Mouse (Mus musculus) lung, adult 2 months (tissue): ENCODE measurements around the gene Fam149b. TPM values are rescaled to one million over a fixed set of nuclear protein-coding genes. Genes with fewer than 3 reads are reported as not detected.

Source experiments
- DNase-seq: peaks from one replicate; pipeline ENCODE4 v3.0.0; 2022
- H3K4me1 ChIP-seq: fragments of 200-500 bp; 2 replicates; pipeline ENCODE4 v1.6.1; 2011; ENCODE audit warnings: low read length; ENCODE audit not compliant: control insufficient read depth, insufficient read depth
- H3K4me3 ChIP-seq: fragments of 200-500 bp; replicated peaks from 2 replicates; pipeline ENCODE3; 2011; ENCODE audit warnings: low read depth, mild to moderate bottlenecking, control low read depth, low read length; ENCODE audit errors: extremely low read depth
- CTCF ChIP-seq: fragments of 200-500 bp; IDR thresholded peaks from 2 replicates; pipeline ENCODE4 v1.5.1; 2011; ENCODE audit warnings: mild to moderate bottlenecking, low read length, control low read depth; ENCODE audit not compliant: insufficient read depth
- POLR2A ChIP-seq: fragments of 200-500 bp; IDR thresholded peaks from 2 replicates; pipeline ENCODE4 v1.6.1; 2011; ENCODE audit warnings: low read depth, mild to moderate bottlenecking, control low read depth, low read length, borderline replicate concordance; ENCODE audit errors: extremely low read depth
- WGBS: fragments of 180-500 bp; shearing (Covaris S2); methylation state at CpG from one replicate; pipeline ENCODE4 v1.1.7; 2018; 5-methylcytosine and 5-hydroxymethylcytosine counted together
- polyA plus RNA-seq: library from polyadenylated mRNA; depleted of rRNA; stranded (reverse); fragments of >200 nt; gene quantifications from 2 replicates; pipeline ENCODE4 v1.2.3, GENCODE M21; 2012

Fam149b gene
- polyA plus RNA-seq, 1 experiment = 24.6 TPM

- H3K4me3 ChIP-seq = no peak overlapping the region
- TF ChIP-seq POLR2A (no peak), CTCF (no peak)
- 75% methylated on average over 9 of the region's 9 CpGs for WGBS
- no peak for DNase-seq
- no peaks in the 10 kb centered on the region; the same call in 1 of the 2 replicates for H3K4me1 ChIP-seq
Measured at GRCm38 (mm10) chr14:20379753-20380430, 31.9 kb downstream of the Fam149b start.

GRCm38 (mm10) chr14:20388441-20389129, 40.6 kb downstream of the Fam149b start, which contains the start of gene Dnajc9:
TSS of gene Dnajc9 (minus strand) at chr14:20388910.
- under 1% methylated on average over 59 of the region's 59 CpGs for WGBS
- Histone ChIP-seq H3K4me1 (peaks cover 6% of the 10 kb centered on the region), H3K4me3 (peak within 1 kb of the TSS; percentile 86)
- peak; percentile 96 for DNase-seq
- TF ChIP-seq POLR2A = peak; percentile 85; the same call in 1 of the 2 replicates
- no peak for TF ChIP-seq CTCF

- no peak for DNase-seq
- H3K4me1 ChIP-seq = peaks cover 6% of the 10 kb centered on the region
- TF ChIP-seq CTCF (no peak), POLR2A (no peak)
- WGBS = 87% methylated on average over 8 of the region's 8 CpGs
- H3K4me3 ChIP-seq = no peak overlapping the region
Measured at GRCm38 (mm10) chr14:20389446-20390079, 41.6 kb downstream of the Fam149b start.

GRCm38 (mm10) chr14:20392326-20392725, 44.4 kb downstream of the Fam149b start:
- DNase-seq = no peak
- H3K4me1 ChIP-seq = peaks cover 6% of the 10 kb centered on the region
- TF ChIP-seq POLR2A (no peak), CTCF (no peak)
- whole genome bisulfite sequencing = 75% methylated on average over 4 of the region's 4 CpGs
- no peak overlapping the region for H3K4me3 ChIP-seq

GRCm38 (mm10) chr14:20393205-20393913, 45.4 kb downstream of the Fam149b start, which contains the start of gene Mrps16:
TSS of gene Mrps16 (minus strand) at chr14:20393634.
- Histone ChIP-seq H3K4me3 (peak within 1 kb of the TSS; percentile 94), H3K4me1 (peaks cover 4% of the 10 kb centered on the region; the same call in 1 of the 2 replicates)
- peak; percentile 42; the same call in 1 of the 2 replicates for TF ChIP-seq CTCF
- peak; percentile 66 for TF ChIP-seq POLR2A
- WGBS = under 1% methylated on average over 68 of the region's 68 CpGs
- DNase-seq = peak; percentile 87

GRCm38 (mm10) chr14:20397220-20397619, 49.3 kb downstream of the Fam149b start:
- TF ChIP-seq POLR2A = no peak
- TF ChIP-seq CTCF = no peak
- no peak overlapping the region for H3K4me3 ChIP-seq
- WGBS = 73% methylated on average over 9 of the region's 9 CpGs
- no peaks in the 10 kb centered on the region for H3K4me1 ChIP-seq
- no peak for DNase-seq

- 31% methylated on average over 4 of the region's 4 CpGs for WGBS
- Histone ChIP-seq H3K4me3 (no peak overlapping the region), H3K4me1 (no peaks in the 10 kb centered on the region)
- TF ChIP-seq CTCF (peak; percentile 29; the same call in 1 of the 2 replicates), POLR2A (no peak)
- DNase-seq = no peak
Measured at GRCm38 (mm10) chr14:20398864-20399263, 50.9 kb downstream of the Fam149b start.

- no peak for DNase-seq
- Histone ChIP-seq H3K4me3 (no peak overlapping the region), H3K4me1 (no peaks in the 10 kb centered on the region)
- TF ChIP-seq CTCF (peak; percentile 54), POLR2A (no peak)
- WGBS = 60% methylated on average over 1 of the region's 1 CpGs
Measured at GRCm38 (mm10) chr14:20400071-20400470, 52.1 kb downstream of the Fam149b start.

- TF ChIP-seq CTCF (no peak), POLR2A (no peak)
- Histone ChIP-seq H3K4me1 (no peaks in the 10 kb centered on the region), H3K4me3 (no peak overlapping the region)
- DNase-seq = no peak
- WGBS = 35% methylated on average over 7 of the region's 7 CpGs
Measured at GRCm38 (mm10) chr14:20422257-20422656, 74.3 kb downstream of the Fam149b start.
